Mouse (Mus musculus): ENCODE data around the gene Ooep.

- TF ChIP-seq POLR2A (IDR thresholded peaks at IDR 0.05; ENCODE audit: insufficient read depth, low read depth, low read length), result no peak
- TF ChIP-seq CTCF (IDR thresholded peaks at IDR 0.05; ENCODE audit: insufficient read depth, low read depth, low read length), result no peak
Measured at GRCm38 (mm10) chr9:78369786-78370185, 8.7 kb downstream of the Ooep start.

Measured in olfactory bulb, adult 2 months (tissue).